Mouse (Mus musculus) testis, adult 2 months (tissue): ENCODE results near the gene Nsrp1.

ENCODE experiments used
- CTCF ChIP-seq: fragments of 200-500 bp; IDR thresholded peaks from 2 replicates; pipeline ENCODE4 v1.5.1; 2012; ENCODE audit warnings: low read depth, mild to moderate bottlenecking, inconsistent platforms, low read length, moderate library complexity; ENCODE audit not compliant: control insufficient read depth, insufficient read depth, insufficient replicate concordance
- POLR2A ChIP-seq: fragments of 200-500 bp; IDR thresholded peaks from 2 replicates; pipeline ENCODE4 v1.6.1; 2012; ENCODE audit warnings: low read depth, mild to moderate bottlenecking, inconsistent platforms, low read length, moderate library complexity; ENCODE audit not compliant: control insufficient read depth

GRCm38 (mm10) chr11:77108442-77108841 lies 30.2 kb upstream of the Nsrp1 start:
- TF ChIP-seq POLR2A (no peak), CTCF (no peak)
